Mouse (Mus musculus): ENCODE measurements around the gene Tmem216. TPM values are rescaled to one million over a fixed set of nuclear protein-coding genes. Genes with fewer than 3 reads are reported as not detected.
A peak's percentile ranks its signal among the peaks of the same experiment; 100 is the strongest.

Tmem216 gene
- total RNA-seq (2014; fragmentation: Nextera tagmentation) (9.0 and 14.9 TPM in 2 replicates), total RNA-seq (2017) (12.2 and 19.9 TPM in 2 replicates)

DNA sequence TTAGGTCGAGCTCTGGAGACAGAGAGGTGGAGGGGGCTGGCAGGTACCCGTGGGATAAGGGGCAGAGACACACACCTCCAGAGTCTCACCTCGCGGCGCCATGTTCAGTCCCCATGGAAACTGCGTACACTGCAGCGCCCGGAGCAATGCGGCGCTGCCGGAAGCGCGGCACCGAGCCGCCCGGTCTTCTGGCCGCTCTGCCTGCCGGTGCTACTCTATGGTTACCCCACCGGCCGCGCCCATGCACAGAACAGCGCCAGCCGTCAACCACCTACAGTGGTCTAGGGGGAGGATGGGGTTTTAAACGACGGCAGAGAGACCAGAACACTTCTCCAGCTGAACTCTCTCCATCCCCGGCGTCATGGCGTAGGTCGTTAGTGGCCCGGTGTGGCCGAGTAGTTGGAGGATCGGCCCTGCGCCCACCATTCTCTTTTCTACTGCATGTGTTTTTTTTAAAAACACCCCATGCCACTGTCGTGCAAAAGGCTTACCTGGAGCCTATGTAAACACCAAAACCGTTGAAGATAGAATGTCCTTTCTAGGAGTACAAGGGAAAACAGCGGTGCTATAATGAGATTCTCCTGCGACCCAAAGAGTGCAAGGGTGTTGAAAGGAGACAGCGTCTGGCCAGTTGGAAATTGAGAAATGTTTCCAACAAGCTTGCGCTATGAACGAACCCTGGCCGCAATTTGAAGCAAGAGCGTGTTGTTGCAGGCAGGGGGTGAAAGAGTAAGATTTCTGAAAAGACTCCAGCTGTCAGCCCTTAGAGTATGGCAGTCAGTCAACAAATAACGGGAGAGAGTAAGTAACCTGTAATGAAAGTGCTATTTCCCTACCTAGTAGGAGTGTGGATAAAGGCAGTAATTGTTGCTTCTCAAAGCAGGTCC is at the start of gene Tmem216:
Gene Tmem216, minus strand, starts transcription at position 615 of the 887 bp plus-strand sequence.
- ATAC-seq (replicated peaks; ENCODE audit: low FRiP score, low TSS enrichment, poor library complexity, severe bottlenecking): peak; percentile 98

DNA sequence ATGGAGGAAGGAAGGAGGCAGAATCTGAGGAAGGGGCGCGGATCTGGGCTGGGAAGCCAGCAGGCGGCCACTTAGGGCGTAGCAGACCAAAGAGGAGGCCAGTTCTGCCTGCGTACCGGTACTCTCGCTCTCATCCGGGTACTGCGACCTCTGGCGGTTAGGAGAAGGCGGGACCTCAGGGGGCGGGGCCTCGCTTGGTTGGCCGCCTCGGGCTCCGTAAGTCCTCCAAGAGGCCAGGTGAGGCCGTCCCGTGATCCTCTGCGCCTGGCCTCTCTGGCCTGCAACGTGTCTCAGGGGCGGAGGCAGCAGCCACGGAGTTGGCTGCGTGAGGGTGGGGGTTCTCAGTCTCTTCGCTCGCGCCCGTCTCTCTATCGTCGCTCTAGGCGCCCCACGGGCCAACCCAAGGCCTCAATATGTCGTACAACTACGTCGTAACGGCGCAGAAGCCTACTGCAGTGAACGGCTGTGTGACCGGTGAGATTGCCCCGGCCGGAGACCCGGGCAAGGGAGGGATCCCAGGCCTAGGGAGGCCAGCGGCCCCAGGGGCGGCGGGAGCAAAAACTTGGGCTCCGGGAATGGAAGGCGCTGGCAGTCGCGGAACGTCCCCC is 49.4 kb upstream of the Tmem216 start, which contains the start of the genes Ddb1 and Tkfc:
Gene Ddb1, plus strand, starts transcription at position 35 of the 608 bp plus-strand sequence.
Gene Tkfc, minus strand, starts transcription at position 362 of the 608 bp plus-strand sequence.
- ATAC-seq (replicated peaks; ENCODE audit: low FRiP score, low TSS enrichment, poor library complexity, severe bottlenecking): peak; percentile 92

- no peak for ATAC-seq (replicated peaks; ENCODE audit: low FRiP score, low TSS enrichment, poor library complexity, severe bottlenecking)
Observed at GRCm38 (mm10) chr19:10604534-10604933, 48.5 kb upstream of the Tmem216 start.

DNA sequence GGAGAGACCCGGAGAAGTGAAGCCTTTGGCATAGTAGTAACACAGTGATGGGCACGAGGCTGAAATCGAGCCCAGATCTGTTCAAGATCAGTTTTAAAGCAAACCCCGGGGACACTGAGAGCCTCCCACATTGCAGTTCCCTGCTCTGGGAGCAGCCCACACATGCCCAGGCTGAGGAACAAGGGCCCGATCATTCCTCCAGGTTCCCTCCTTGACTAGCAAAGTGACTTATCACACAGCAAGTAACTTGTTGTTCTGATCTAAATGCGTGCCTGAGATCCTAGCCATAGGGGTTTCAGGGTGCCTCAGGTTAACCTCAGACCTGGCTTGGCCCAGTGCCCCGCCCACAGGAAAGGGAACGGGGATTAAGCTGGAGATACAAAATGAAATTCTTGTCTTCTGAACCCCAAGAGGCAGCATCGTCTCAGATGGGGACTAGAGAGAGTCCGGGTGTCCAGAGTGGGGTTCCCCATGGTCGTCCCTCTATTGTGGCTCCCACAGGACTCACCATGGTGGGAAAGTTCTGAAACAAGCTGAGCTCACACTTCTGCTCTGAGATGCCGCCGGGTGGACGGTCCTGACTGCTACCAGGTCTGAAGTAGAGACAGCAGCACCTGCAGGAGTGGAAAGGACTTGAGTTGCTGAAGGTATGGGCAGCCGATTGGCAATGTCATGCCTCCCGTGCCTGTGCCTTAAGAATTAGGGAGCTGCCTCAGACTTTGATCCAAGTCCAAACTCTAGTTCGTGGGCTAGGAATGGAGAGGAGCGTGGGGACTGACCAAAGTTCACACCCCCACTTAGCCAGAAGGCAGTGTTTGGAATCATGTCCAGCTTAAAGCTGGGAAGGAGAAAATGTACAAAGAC is 47.9 kb upstream of the Tmem216 start:
- no peak for ATAC-seq (replicated peaks; ENCODE audit: low FRiP score, low TSS enrichment, poor library complexity, severe bottlenecking)

DNA sequence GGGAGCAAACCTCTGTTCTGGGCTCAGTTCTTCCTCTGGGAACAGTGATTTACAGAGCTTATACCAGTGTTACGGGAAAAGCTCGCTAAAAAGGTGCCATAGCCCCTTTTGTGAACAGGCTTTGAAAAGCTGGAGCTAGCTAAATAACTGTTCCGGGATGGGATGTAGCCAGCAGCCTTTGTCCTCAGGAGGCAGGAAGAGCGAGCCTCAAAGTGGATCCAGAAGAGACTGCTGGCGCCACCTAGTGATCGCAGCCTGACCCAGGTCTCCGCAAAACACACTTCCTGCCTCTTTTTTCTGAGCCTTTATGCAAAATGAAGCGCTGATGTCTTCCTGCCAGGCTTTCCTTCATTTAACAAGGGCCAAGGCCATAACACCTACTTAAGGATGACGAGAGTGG is 46.7 kb upstream of the Tmem216 start:
- ATAC-seq (replicated peaks; ENCODE audit: low FRiP score, low TSS enrichment, poor library complexity, severe bottlenecking): peak; percentile 54

DNA sequence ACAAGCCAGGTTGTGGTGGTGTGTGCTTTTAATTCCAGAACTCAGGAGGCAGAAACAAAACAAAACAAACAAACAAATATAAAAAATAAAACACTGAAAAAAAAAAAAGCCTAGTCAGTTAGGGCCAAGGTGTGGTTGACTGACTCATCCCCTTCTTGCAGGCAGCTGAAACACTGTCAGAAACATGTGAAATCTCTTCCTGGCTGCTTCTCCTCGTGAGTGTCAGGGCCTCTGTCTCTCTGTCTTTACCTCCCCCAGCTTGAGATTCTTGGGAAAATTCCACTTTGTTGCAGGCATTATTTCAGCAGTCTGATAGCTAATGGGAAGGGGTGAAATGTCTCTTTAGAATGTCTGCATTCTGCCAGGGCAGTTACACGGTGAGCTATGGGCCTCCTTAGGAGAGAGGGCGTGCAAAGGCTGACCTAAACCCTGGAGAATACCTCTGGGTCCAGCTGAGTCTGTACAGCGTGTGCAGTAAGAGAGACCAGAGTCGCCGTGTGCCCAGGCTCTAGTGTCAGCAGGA is 46.3 kb upstream of the Tmem216 start:
- ATAC-seq (replicated peaks; ENCODE audit: low FRiP score, low TSS enrichment, poor library complexity, severe bottlenecking): no peak

GRCm38 (mm10) chr19:10599648-10600047 is 43.6 kb upstream of the Tmem216 start:
- ATAC-seq (replicated peaks; ENCODE audit: low FRiP score, low TSS enrichment, poor library complexity, severe bottlenecking): no peak

- no peak for ATAC-seq (replicated peaks; ENCODE audit: low FRiP score, low TSS enrichment, poor library complexity, severe bottlenecking)
Observed at GRCm38 (mm10) chr19:10598188-10598587, 42.1 kb upstream of the Tmem216 start.

GRCm38 (mm10) chr19:10591659-10592377 is 35.8 kb upstream of the Tmem216 start:
- ATAC-seq (replicated peaks; ENCODE audit: low FRiP score, low TSS enrichment, poor library complexity, severe bottlenecking): no peak

DNA sequence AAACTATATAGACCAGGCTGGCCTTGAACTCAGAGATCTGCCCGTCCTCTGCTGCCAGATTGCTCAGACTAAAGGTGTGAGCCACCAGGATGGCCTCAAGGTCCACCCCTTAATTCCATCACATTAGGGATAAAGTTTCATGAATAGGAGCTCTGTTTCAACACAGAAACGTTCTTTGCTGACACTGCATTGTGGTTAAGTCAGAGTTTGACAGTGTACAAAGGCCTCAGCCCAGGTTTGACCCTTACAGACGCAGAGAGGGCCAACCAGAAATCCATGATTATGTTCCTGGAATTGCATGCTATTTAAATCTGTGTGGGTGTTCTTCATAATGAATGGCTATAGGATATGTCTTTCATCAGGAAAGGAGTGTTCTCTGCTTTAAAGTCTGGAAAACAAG is 34.3 kb upstream of the Tmem216 start:
- ATAC-seq (replicated peaks; ENCODE audit: low FRiP score, low TSS enrichment, poor library complexity, severe bottlenecking): no peak

GRCm38 (mm10) chr19:10589127-10589857 is 33.3 kb upstream of the Tmem216 start:
- no peak for ATAC-seq (replicated peaks; ENCODE audit: low FRiP score, low TSS enrichment, poor library complexity, severe bottlenecking)

GRCm38 (mm10) chr19:10587231-10587630 is 31.2 kb upstream of the Tmem216 start:
- no peak for ATAC-seq (replicated peaks; ENCODE audit: low FRiP score, low TSS enrichment, poor library complexity, severe bottlenecking)

DNA sequence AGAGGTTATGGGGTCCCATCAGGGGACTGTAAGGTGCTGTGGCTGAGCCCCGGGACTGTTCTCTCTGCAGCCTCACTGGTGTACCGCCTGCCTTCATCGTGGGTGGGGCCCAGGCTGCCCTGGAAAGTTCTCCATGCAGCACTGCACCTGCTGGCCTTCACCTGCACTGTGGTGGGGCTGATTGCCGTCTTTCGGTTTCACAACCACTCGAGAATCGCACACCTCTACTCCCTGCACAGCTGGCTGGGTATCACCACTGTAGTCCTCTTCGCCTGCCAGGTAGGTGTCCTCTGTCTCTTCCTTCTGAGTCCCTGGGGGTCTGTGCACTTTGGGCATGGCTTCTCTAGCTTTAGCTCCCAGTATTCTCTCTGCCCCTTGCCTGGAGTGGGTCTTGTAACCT is 29.1 kb upstream of the Tmem216 start:
- no peak for ATAC-seq (replicated peaks; ENCODE audit: low FRiP score, low TSS enrichment, poor library complexity, severe bottlenecking)

GRCm38 (mm10) chr19:10583550-10584146 is 27.6 kb upstream of the Tmem216 start:
- peak; percentile 63 for ATAC-seq (replicated peaks; ENCODE audit: low FRiP score, low TSS enrichment, poor library complexity, severe bottlenecking)

GRCm38 (mm10) chr19:10581984-10582383 is 25.9 kb upstream of the Tmem216 start:
- ATAC-seq (replicated peaks; ENCODE audit: low FRiP score, low TSS enrichment, poor library complexity, severe bottlenecking): 0 out of 2 replicates have a peak, but pooled peaks have one; percentile 2

- ATAC-seq (replicated peaks; ENCODE audit: low FRiP score, low TSS enrichment, poor library complexity, severe bottlenecking): no peak
Observed at GRCm38 (mm10) chr19:10580761-10581160, 24.7 kb upstream of the Tmem216 start.

GRCm38 (mm10) chr19:10580102-10580501 is 24.1 kb upstream of the Tmem216 start:
- ATAC-seq (replicated peaks; ENCODE audit: low FRiP score, low TSS enrichment, poor library complexity, severe bottlenecking): no peak
